In the genomic region with DNA sequence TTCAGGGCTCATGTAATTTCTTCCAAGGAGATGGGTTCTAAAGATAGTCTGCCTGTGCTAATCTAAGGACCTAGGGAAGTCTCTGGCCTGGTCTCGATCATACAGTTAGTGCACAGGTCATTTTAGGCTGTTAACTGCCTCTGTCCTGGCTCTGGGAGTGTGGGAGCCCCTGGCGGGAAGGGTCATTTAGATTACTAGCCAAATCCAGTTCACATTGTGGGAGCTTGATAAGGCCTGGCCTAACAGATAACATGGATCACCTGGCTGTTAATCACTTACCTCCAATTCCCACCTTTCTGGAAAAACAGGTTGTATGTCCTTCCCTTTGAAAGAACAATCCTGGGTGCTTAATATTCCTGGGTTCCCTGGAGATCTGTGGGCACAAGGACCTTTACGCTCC, we compare ENCODE assay signal across 15 mouse cellular contexts.
"Had no signal": no experiment of that assay in that cellular context is flagged by ENCODE, and none has a peak within 500 bp of the region (broad histone marks: within the 10 kb centered on the region; RNA-seq: fewer than 3 reads in every experiment).

No protein-coding gene starts in this region.

- H3K27me3 ChIP-seq: midbrain, embryonic 12.5 days; neural tube, embryonic 13.5 days; neural tube, embryonic 15.5 days had no signal

- H3K4me3 ChIP-seq: midbrain, embryonic 10.5 days; midbrain, embryonic 12.5 days; myocyte; neural tube, embryonic 13.5 days; neural tube, embryonic 15.5 days had no signal

- ATAC-seq: midbrain, embryonic 16.5 days had no signal

- H3K36me3 ChIP-seq: midbrain, embryonic 10.5 days; midbrain, embryonic 12.5 days; neural tube, embryonic 13.5 days; neural tube, embryonic 15.5 days had no signal

- DNase-seq: lung, adult 18-20 months; lung, postnatal 10 days; lung, postnatal 4 days; right cerebral cortex, postnatal 14 days; thymus, adult 18-20 months; thymus, postnatal 14 days; thymus, postnatal 36 days had no signal

- H3K4me2 ChIP-seq: lung, embryonic 14.5 days; midbrain, embryonic 12.5 days; neural tube, embryonic 13.5 days; neural tube, embryonic 15.5 days had no signal

- H3K27ac ChIP-seq: liver, embryonic 14.5 days; midbrain, embryonic 10.5 days; midbrain, embryonic 12.5 days; neural tube, embryonic 13.5 days; neural tube, embryonic 15.5 days had no signal

- H3K4me1 ChIP-seq: neural tube, embryonic 15.5 days had no signal

- H3K9ac ChIP-seq: liver, embryonic 14.5 days; lung, embryonic 14.5 days; midbrain, embryonic 12.5 days; neural tube, embryonic 13.5 days; neural tube, embryonic 15.5 days had no signal

- H3K9me3 ChIP-seq: midbrain, embryonic 10.5 days; midbrain, embryonic 12.5 days; neural tube, embryonic 13.5 days; neural tube, embryonic 15.5 days had no signal
